Mouse (Mus musculus) C2C12 (cell line): ENCODE data around the gene Adgrd1. TPM values are rescaled to one million over a fixed set of nuclear protein-coding genes. Genes with fewer than 3 reads are reported as not detected.

ENCODE experiments used
- H3K27me3 ChIP-seq: one replicate; pipeline ENCODE4 v1.6.1; 2011; ENCODE audit not compliant: control insufficient read depth, insufficient read depth, insufficient read length
- H3K36me3 ChIP-seq: one replicate; pipeline ENCODE4 v1.6.1; 2011; ENCODE audit not compliant: control insufficient read depth, insufficient read depth
- H3K4me3 ChIP-seq: one replicate; pipeline ENCODE4 v1.5.1; 2011; ENCODE audit warnings: mild to moderate bottlenecking, control low read depth; ENCODE audit not compliant: poor library complexity, insufficient read depth, severe bottlenecking
- H3K79me2 ChIP-seq: one replicate; pipeline ENCODE4 v1.6.1; 2011; ENCODE audit not compliant: control insufficient read depth, insufficient read depth
- H3K79me3 ChIP-seq: one replicate; pipeline ENCODE4 v1.6.1; 2011; ENCODE audit warnings: low read depth, control low read depth
- H3ac ChIP-seq: one replicate; pipeline ENCODE3; 2011; ENCODE audit warnings: low read depth; ENCODE audit not compliant: control insufficient read depth, insufficient read length
- CEBPB ChIP-seq: IDR thresholded peaks from one replicate; pipeline ENCODE4 v1.6.1; 2011; ENCODE audit warnings: low read depth, mild to moderate bottlenecking, control low read depth, moderate library complexity
- CTCF ChIP-seq: IDR thresholded peaks from one replicate; pipeline ENCODE4 v1.5.1; 2011; ENCODE audit not compliant: control insufficient read depth, insufficient read depth, insufficient read length
- FOSL1 ChIP-seq: IDR thresholded peaks from one replicate; pipeline ENCODE4 v1.8.0; 2011; ENCODE audit warnings: mild to moderate bottlenecking, low read length; ENCODE audit not compliant: poor library complexity, insufficient read depth, severe bottlenecking
- MAX ChIP-seq: IDR thresholded peaks from one replicate; pipeline ENCODE4 v1.6.1; 2011; ENCODE audit warnings: mild to moderate bottlenecking, control low read depth
- MYOD1 ChIP-seq: IDR thresholded peaks from one replicate; pipeline ENCODE4 v1.6.1; 2011; ENCODE audit warnings: low read depth; ENCODE audit not compliant: control insufficient read depth, insufficient read length
- MYOG ChIP-seq: IDR thresholded peaks from one replicate; pipeline ENCODE4 v1.6.1; 2011; ENCODE audit not compliant: control insufficient read depth, insufficient read length; ENCODE audit errors: extremely low read depth
- USF1 ChIP-seq: IDR thresholded peaks from one replicate; pipeline ENCODE4 v1.6.1; 2011; ENCODE audit warnings: low read depth, mild to moderate bottlenecking, control low read depth, moderate library complexity
- polyA plus RNA-seq: library from polyadenylated mRNA; unstranded; fragments of >200 nt; fragmentation: generic; extraction: Trizol; gene quantifications from one replicate; pipeline ENCODE4 v1.2.1, GENCODE M21; 2012; ENCODE audit warnings: missing spikeins

The Adgrd1 gene
- polyA plus RNA-seq, 1 experiment, result 0.04 TPM

DNA sequence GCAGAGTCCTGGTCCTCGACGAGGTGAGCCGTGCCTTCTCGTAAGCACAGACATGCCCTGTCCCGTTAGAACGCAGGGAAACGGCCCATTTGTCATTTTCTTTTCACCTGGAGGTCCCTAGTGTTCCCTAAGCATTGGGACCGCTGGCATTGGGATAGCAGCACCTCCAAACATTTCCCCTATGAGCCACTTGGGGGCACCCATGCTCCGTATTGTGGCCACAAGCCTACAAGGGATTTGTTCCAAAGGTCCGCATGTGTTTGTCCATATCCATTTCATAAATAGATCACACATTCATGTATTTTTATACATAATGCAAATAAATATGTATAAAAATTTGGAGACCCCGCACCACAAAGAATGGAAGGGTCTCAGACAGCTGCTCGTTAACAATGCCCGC lies 35.0 kb upstream of the Adgrd1 start:
- H3K27me3 ChIP-seq, result peaks cover 32% of the 10 kb centered on the region
- no peak overlapping the region for H3ac ChIP-seq
- no peaks in the 10 kb centered on the region for H3K79me3 ChIP-seq
- no peaks in the 10 kb centered on the region for H3K36me3 ChIP-seq
- H3K4me3 ChIP-seq, result no peak overlapping the region
- TF ChIP-seq MYOD1 (no peak), CTCF (peak; percentile 60), MAX (no peak), USF1 (no peak)
- H3K79me2 ChIP-seq, result no peaks in the 10 kb centered on the region

DNA sequence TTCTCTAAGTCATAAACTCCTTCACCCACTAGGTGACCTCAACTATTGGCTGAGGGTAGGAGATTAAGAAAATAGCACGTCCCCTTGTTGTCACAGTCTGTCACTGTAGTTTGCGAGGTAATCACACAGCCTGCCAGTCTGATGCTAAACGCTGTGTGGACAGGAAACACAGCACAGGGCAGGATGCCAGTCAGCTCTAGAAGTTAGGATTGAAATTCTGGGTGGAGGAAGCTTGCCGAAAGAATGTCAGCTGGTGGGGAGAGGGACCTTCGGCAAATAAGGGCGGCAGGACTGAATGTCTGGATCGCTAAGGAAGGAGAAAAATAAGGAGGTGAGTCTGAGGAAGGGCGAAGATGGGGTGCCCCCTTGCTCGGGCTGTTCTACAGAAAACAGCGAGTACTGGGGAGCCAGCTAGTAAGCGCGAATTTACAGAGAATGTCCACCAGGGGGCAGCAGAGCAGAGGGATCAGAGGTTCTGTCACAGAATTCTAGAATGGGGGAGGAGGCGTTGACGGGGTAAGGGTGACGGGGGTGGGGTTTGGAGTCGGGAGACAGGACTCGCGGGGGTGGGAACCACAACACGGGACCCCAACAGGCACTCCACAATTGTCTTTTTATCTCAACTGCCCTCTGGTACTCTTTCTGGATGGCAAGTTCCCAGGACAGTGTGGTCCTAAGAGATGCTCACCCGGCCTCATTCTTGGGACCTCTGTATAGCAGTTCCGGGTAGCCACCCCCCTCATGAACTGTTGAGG lies 33.3 kb upstream of the Adgrd1 start:
- peaks cover 16% of the 10 kb centered on the region for H3K27me3 ChIP-seq
- no peak overlapping the region for H3K4me3 ChIP-seq
- H3ac ChIP-seq, result no peak overlapping the region
- no peaks in the 10 kb centered on the region for H3K79me3 ChIP-seq
- H3K36me3 ChIP-seq, result no peaks in the 10 kb centered on the region
- TF ChIP-seq MAX, result no peak
- no peak for TF ChIP-seq MYOG
- TF ChIP-seq FOSL1, result no peak
- no peak for TF ChIP-seq USF1
- peak; percentile 52 for TF ChIP-seq CTCF
- no peaks in the 10 kb centered on the region for H3K79me2 ChIP-seq

DNA sequence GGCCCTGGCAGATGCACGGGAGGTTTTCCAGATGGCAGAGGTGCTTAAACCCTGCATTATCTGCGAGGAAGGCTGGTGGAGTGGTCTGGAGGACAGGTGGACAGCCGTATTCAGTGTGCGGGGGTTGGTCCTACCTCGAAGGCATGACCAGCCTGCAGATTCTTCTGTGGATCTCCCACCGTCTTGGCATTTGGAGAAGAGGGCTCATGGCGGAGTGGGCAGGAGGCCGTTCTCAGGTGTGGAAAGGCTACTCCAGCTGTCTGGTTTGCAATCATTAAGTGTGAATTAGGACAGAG lies 32.8 kb upstream of the Adgrd1 start:
- no peak overlapping the region for H3K4me3 ChIP-seq

DNA sequence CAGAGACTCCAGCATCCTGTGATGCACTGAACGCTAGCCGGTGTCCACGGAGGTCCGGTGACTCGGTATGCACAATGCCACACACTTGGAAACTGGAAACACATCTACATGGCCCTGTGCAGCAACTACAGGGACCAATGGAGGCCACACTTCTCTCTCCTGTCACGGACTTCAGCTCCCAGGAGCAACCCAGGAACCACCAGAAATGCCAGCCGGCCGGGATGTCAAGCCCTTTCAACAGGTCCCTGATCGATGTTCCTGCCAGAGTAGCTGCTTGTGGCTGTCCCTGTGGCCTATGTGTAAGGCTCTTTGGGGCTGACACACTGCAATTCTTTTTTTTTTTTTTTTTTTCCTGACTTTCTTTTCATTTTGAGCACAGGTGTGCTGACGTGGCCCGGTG lies 32.4 kb upstream of the Adgrd1 start:
- Histone ChIP-seq H3K36me3 (no peaks in the 10 kb centered on the region), H3ac (no peak overlapping the region), H3K4me3 (no peak overlapping the region), H3K79me3 (no peaks in the 10 kb centered on the region), H3K27me3 (peaks cover 13% of the 10 kb centered on the region), H3K79me2 (no peaks in the 10 kb centered on the region)
- no peak for TF ChIP-seq MYOG
- TF ChIP-seq MAX, result no peak
- TF ChIP-seq FOSL1, result no peak
- TF ChIP-seq USF1, result no peak
- TF ChIP-seq MYOD1, result no peak
- no peak for TF ChIP-seq CTCF
- no peak for TF ChIP-seq CEBPB

More for the DNA sequence above, 32.8 kb upstream of the Adgrd1 start:
- peaks cover 13% of the 10 kb centered on the region for H3K27me3 ChIP-seq
- no peaks in the 10 kb centered on the region for H3K79me2 ChIP-seq
- H3K79me3 ChIP-seq, result no peaks in the 10 kb centered on the region
- TF ChIP-seq MYOD1 (no peak), CTCF (no peak), CEBPB (no peak), MYOG (no peak), MAX (no peak), USF1 (no peak), FOSL1 (no peak)
- no peak overlapping the region for H3ac ChIP-seq
- H3K36me3 ChIP-seq, result no peaks in the 10 kb centered on the region

DNA sequence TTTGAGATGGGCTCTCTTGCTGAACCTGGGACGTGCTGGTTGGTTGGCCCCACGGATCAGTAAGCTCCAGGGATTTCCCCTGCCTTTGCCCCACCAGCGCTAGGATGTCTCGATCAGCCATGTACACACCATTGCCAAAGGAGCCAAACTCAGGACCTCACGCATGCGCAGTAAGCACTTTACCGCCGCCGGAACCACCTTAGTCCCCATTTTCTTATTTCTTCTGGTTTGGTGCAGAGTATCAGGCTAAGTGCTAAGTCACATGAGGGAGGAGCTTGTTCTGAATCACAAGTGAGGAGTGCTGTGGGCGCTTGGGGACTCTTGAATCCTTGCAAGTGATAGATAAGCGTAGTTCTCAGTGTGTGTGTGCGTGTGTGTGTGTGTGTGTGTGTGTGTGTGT lies 31.2 kb upstream of the Adgrd1 start:
- Histone ChIP-seq H3K79me2 (no peaks in the 10 kb centered on the region), H3K27me3 (peaks cover 13% of the 10 kb centered on the region), H3K4me3 (no peak overlapping the region), H3K79me3 (no peaks in the 10 kb centered on the region), H3K36me3 (no peaks in the 10 kb centered on the region), H3ac (no peak overlapping the region)
- no peak for TF ChIP-seq MAX
- TF ChIP-seq FOSL1, result no peak
- no peak for TF ChIP-seq CTCF
- no peak for TF ChIP-seq USF1
- no peak for TF ChIP-seq MYOD1
- TF ChIP-seq CEBPB, result no peak
- no peak for TF ChIP-seq MYOG

DNA sequence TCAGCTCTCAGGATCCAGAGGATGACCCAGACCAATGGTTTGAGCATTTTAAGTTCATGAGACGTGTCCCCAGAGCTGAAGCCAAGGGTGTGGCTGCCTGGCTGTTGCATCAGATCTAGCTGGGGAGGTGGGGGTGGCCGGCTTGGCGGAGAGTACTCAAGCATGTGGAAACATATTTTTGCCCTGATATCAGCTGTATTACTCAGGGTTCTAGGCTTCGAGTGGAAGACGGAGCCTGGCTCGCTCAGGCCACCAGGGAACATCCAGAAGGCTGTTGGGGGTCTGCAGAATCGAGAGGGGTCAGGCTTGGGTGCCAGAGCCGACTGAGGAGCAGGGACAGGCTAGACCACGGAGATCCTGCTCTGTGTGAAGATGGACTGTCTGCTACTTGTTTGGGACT lies 30.6 kb upstream of the Adgrd1 start:
- Histone ChIP-seq H3K36me3 (no peaks in the 10 kb centered on the region), H3K4me3 (no peak overlapping the region), H3K79me2 (no peaks in the 10 kb centered on the region), H3K79me3 (no peaks in the 10 kb centered on the region), H3K27me3 (peaks cover 15% of the 10 kb centered on the region), H3ac (no peak overlapping the region)
- TF ChIP-seq MYOG (no peak), MYOD1 (no peak)
